Mouse (Mus musculus): Measurements from ENCODE around the gene Tctex1d2. TPM values are rescaled to one million over a fixed set of nuclear protein-coding genes. Genes with fewer than 3 reads are reported as not detected.

The Tctex1d2 gene
- total and polyA plus RNA-seq, 3 experiments, result not detected

GRCm38 (mm10) chr16:32462950-32463349 lies 43.4 kb downstream of the Tctex1d2 start:
- dilution Hi-C loops (cut with MboI; ENCODE audit: extremely low pct_ligation_motif_present, extremely low pct_unique_long_range_greater_than_20kb, low sequenced_read_pairs), result no loop called here
- H3K4me3 ChIP-seq (replicated peaks in 1 of 3; ENCODE audit: low read depth in 2 of 3, low read length in 2 of 3, poor library complexity in 1 of 3), result no peak overlapping the region

GRCm38 (mm10) chr16:32463426-32463825 lies 43.9 kb downstream of the Tctex1d2 start:
- Histone ChIP-seq H3K36me3 (replicated peaks in 1 of 2; ENCODE audit: control insufficient read depth in 1 of 2, insufficient read depth in 1 of 2, low read length in 1 of 2) (peaks cover 22 to 42% of the 10 kb centered on the region in 2 experiments), H3K4me1 (ENCODE audit: control insufficient read depth in 1 of 2, insufficient read depth in 2 of 2) (peaks cover 5 to 28% of the 10 kb centered on the region in 2 experiments; a peak in 3 of 4 replicates), H3K79me2 (replicated peaks; ENCODE audit: control insufficient read depth, extremely low read depth, insufficient read depth, poor library complexity, severe bottlenecking) (no peaks in the 10 kb centered on the region), H3K9me3 (replicated peaks; ENCODE audit: low read length) (no peaks in the 10 kb centered on the region), H3K4me3 (replicated peaks in 1 of 3; ENCODE audit: low read depth in 2 of 3, low read length in 2 of 3, poor library complexity in 1 of 3) (no peak overlapping the region), H3K9ac (ENCODE audit: insufficient read depth, low read depth) (no peak overlapping the region), H3K27ac (ENCODE audit: insufficient read depth, low read depth) (no peak overlapping the region), H3K4me2 (ENCODE audit: insufficient read depth, low read depth, poor library complexity, severe bottlenecking) (no peak overlapping the region), H3K27me3 (replicated peaks) (no peaks in the 10 kb centered on the region)
- no peak for TF ChIP-seq MAX (IDR thresholded peaks at IDR 0.05; ENCODE audit: low read length)
- TF ChIP-seq MEF2A (IDR thresholded peaks at IDR 0.05; ENCODE audit: borderline replicate concordance, low read depth, low read length), result no peak
- TF ChIP-seq IRF4 (IDR thresholded peaks at IDR 0.05; ENCODE audit: low read depth, low read length), result no peak
- TF ChIP-seq USF1 (IDR thresholded peaks at IDR 0.05; ENCODE audit: low read depth, low read length), result no peak
- in situ Hi-C loops (cut with MboI; ENCODE audit: low pct_ligation_motif_present, low pct_unique_long_range_greater_than_20kb, low sequenced_read_pairs), result loop anchor here (10.0 to 25.0 kb wide), 2 partner anchors 201 to 359 kb away; partner anchors contain the start of gene Smco1
- dilution Hi-C loops (cut with MboI; ENCODE audit: extremely low pct_ligation_motif_present, extremely low pct_unique_long_range_greater_than_20kb, low sequenced_read_pairs), result no loop called here
- DNase-seq (ENCODE audit: extremely low read depth), result no peak

More at GRCm38 (mm10) chr16:32462950-32463349, 43.4 kb downstream of the Tctex1d2 start:
- TF ChIP-seq KAT2A (IDR thresholded peaks at IDR 0.05; ENCODE audit: insufficient replicate concordance, low read length), result no peak
- TF ChIP-seq POLR2A (IDR thresholded peaks at IDR 0.05; ENCODE audit: low read depth, low read length), result no peak
- TF ChIP-seq MAX (IDR thresholded peaks at IDR 0.05; ENCODE audit: low read length), result no peak
- TF ChIP-seq MXI1 (IDR thresholded peaks at IDR 0.05; ENCODE audit: low read depth, low read length), result no peak
- TF ChIP-seq TCF12 (IDR thresholded peaks at IDR 0.05; ENCODE audit: low read depth, low read length), result no peak
- no peak for TF ChIP-seq POLR2AphosphoS2 (IDR thresholded peaks at IDR 0.05; ENCODE audit: low read depth, low read length)
- TF ChIP-seq BHLHE40 (IDR thresholded peaks at IDR 0.05; ENCODE audit: low read depth, low read length), result no peak
- no peak for TF ChIP-seq JUN (IDR thresholded peaks at IDR 0.05; ENCODE audit: insufficient read depth, low read depth, low read length)
- TF ChIP-seq USF1 (IDR thresholded peaks at IDR 0.05; ENCODE audit: low read depth, low read length), result no peak
- TF ChIP-seq ZKSCAN1 (IDR thresholded peaks at IDR 0.05; ENCODE audit: borderline replicate concordance, low read depth, low read length), result no peak
- TF ChIP-seq MEF2A (IDR thresholded peaks at IDR 0.05; ENCODE audit: borderline replicate concordance, low read depth, low read length), result no peak
- in situ Hi-C loops (cut with MboI; ENCODE audit: low pct_ligation_motif_present, low pct_unique_long_range_greater_than_20kb, low sequenced_read_pairs), result loop anchor here (10.0 to 25.0 kb wide), 2 partner anchors 201 to 358 kb away; partner anchors contain the start of gene Smco1
- peaks cover 22 to 45% of the 10 kb centered on the region in 2 experiments for H3K36me3 ChIP-seq (replicated peaks in 1 of 2; ENCODE audit: control insufficient read depth in 1 of 2, insufficient read depth in 1 of 2, low read length in 1 of 2)
- H3K4me1 ChIP-seq (ENCODE audit: control insufficient read depth in 1 of 2, insufficient read depth in 2 of 2), result peaks cover 0 to 24% of the 10 kb centered on the region in 2 experiments; a peak in 3 of 4 replicates
- DNase-seq (ENCODE audit: extremely low read depth), result no peak
- no peaks in the 10 kb centered on the region for H3K9me3 ChIP-seq (replicated peaks; ENCODE audit: low read length)
- H3K27me3 ChIP-seq (replicated peaks), result no peaks in the 10 kb centered on the region
- no peak overlapping the region for H3K27ac ChIP-seq (ENCODE audit: insufficient read depth, low read depth)
- H3K4me2 ChIP-seq (ENCODE audit: insufficient read depth, low read depth, poor library complexity, severe bottlenecking), result no peak overlapping the region
- H3K79me2 ChIP-seq (replicated peaks; ENCODE audit: control insufficient read depth, extremely low read depth, insufficient read depth, poor library complexity, severe bottlenecking), result no peaks in the 10 kb centered on the region
- H3K9ac ChIP-seq (ENCODE audit: insufficient read depth, low read depth), result no peak overlapping the region

- H3K4me1 ChIP-seq (ENCODE audit: control insufficient read depth in 1 of 2, insufficient read depth in 2 of 2), result peaks cover 7 to 38% of the 10 kb centered on the region in 2 experiments; a peak in 3 of 4 replicates
- TF ChIP-seq POLR2A (IDR thresholded peaks at IDR 0.05; ENCODE audit: low read depth, low read length) (no peak), IRF4 (IDR thresholded peaks at IDR 0.05; ENCODE audit: low read depth, low read length) (no peak), CTCF (conservative IDR thresholded peaks at IDR 0.05 in 1 of 2, IDR thresholded peaks at IDR 0.05 in 1 of 2; ENCODE audit: low read depth in 2 of 2, low read length in 2 of 2) (peak in 1 of 2 experiments; percentile 19; a peak in 2 of 4 replicates), ELF1 (IDR thresholded peaks at IDR 0.05; ENCODE audit: low read depth, low read length) (no peak)
- H3K36me3 ChIP-seq (replicated peaks in 1 of 2; ENCODE audit: control insufficient read depth in 1 of 2, insufficient read depth in 1 of 2, low read length in 1 of 2), result peaks cover 25 to 47% of the 10 kb centered on the region in 2 experiments
- no peaks in the 10 kb centered on the region for H3K79me2 ChIP-seq (replicated peaks; ENCODE audit: control insufficient read depth, extremely low read depth, insufficient read depth, poor library complexity, severe bottlenecking)
- in situ Hi-C loops (cut with MboI; ENCODE audit: low pct_ligation_motif_present, low pct_unique_long_range_greater_than_20kb, low sequenced_read_pairs) (loop anchor here (10.0 to 25.0 kb wide), 2 partner anchors 203 to 360 kb away; partner anchors contain the start of gene Smco1), dilution Hi-C loops (cut with MboI; ENCODE audit: extremely low pct_ligation_motif_present, extremely low pct_unique_long_range_greater_than_20kb, low sequenced_read_pairs) (no loop called here)
- no peak overlapping the region for H3K4me2 ChIP-seq (ENCODE audit: insufficient read depth, low read depth, poor library complexity, severe bottlenecking)
- DNase-seq (ENCODE audit: extremely low read depth), result no peak
- no peak overlapping the region for H3K9ac ChIP-seq (ENCODE audit: insufficient read depth, low read depth)
- H3K27me3 ChIP-seq (replicated peaks), result no peaks in the 10 kb centered on the region
- H3K4me3 ChIP-seq (replicated peaks in 1 of 3; ENCODE audit: low read depth in 2 of 3, low read length in 2 of 3, poor library complexity in 1 of 3), result no peak overlapping the region
- no peaks in the 10 kb centered on the region for H3K9me3 ChIP-seq (replicated peaks; ENCODE audit: low read length)
- H3K27ac ChIP-seq (ENCODE audit: insufficient read depth, low read depth), result no peak overlapping the region
Observed at GRCm38 (mm10) chr16:32464908-32465307, 45.4 kb downstream of the Tctex1d2 start.
